ENCODE assay signal across 8 mouse cellular contexts in the genomic region with DNA sequence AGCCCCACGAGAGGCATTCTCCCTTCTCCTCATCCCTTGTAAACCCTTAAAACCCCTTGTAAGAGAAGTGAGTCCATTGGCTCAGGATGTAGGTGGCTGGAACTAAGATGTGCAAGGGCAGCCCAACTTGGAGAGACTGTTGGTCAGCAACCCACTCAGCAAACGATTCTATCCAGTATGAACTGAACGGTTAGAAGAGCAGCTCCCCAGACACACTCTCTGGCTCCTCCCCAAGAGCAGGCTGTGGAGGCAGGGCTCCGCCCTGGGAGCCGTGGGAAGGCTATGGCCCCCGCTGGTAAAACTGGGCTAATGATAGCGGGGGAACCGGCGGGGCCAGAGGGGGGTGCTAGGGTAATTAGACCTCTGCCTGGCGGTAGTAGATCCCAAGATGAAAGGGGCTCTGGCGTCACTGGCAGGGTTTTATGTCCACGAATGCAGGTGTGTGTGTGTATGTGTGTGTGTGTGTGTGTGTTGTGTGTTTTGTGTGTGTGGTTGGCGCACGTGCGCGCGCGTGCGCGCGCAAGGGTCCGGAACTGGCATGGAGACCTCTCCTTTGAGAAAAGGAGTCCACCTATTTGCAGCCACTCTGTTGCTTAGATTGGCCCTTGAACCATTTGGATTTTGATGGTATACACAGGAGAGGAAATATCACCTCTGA. TPM values are rescaled to one million over a fixed set of nuclear protein-coding genes. Genes with fewer than 3 reads are reported as not detected.
DNase-seq lines count a peak whose midpoint lies in the region; ATAC-seq and TF ChIP-seq lines count a peak whose summit lies in the region.

A gene (plus strand): TSS at position 246 of the 658 bp plus-strand sequence.

- H3K9ac ChIP-seq in heart, embryonic 14.5 days (ENCODE audit: low read length) = peak within 1 kb of the TSS; percentile 98
- peak within 1 kb of the TSS; percentile 96 for H3K9ac ChIP-seq in liver, embryonic 13.5 days
- peak within 1 kb of the TSS; percentile 92 for H3K9ac ChIP-seq in neural tube, embryonic 11.5 days (ENCODE audit: low read length)

- peak within 1 kb of the TSS; percentile 97 for H3K27ac ChIP-seq in forebrain, embryonic 10.5 days
- H3K27ac ChIP-seq in heart, embryonic 14.5 days (replicated peaks in 1 of 2; ENCODE audit: control insufficient read depth in 1 of 2, insufficient read depth in 1 of 2, low read depth in 2 of 2, low read length in 2 of 2) = peak within 1 kb of the TSS; percentile 91 to 98
- peak within 1 kb of the TSS; percentile 95 for H3K27ac ChIP-seq in liver, embryonic 13.5 days
- peak within 1 kb of the TSS; percentile 89 for H3K27ac ChIP-seq in neural tube, embryonic 11.5 days (ENCODE audit: low read depth, low read length)

- peaks cover 72% of the 10 kb centered on the region for H3K4me1 ChIP-seq in G1E (ENCODE audit: insufficient read depth, low read depth, low read length)
- H3K4me1 ChIP-seq in forebrain, embryonic 10.5 days = peaks cover 75% of the 10 kb centered on the region
- H3K4me1 ChIP-seq in heart, embryonic 14.5 days (ENCODE audit: control insufficient read depth in 2 of 2, insufficient read depth in 2 of 2, low read length in 2 of 2) = peaks cover 27 to 48% of the 10 kb centered on the region in 2 experiments
- H3K4me1 ChIP-seq in liver, embryonic 13.5 days (replicated peaks) = peaks cover 72% of the 10 kb centered on the region
- H3K4me1 ChIP-seq in neural tube, embryonic 11.5 days (ENCODE audit: control insufficient read depth, insufficient read depth, low read length) = peaks cover 44% of the 10 kb centered on the region

- DNase-seq in G1E (ENCODE audit: low spot score) = peak; percentile 90
- DNase-seq in brain, adult 2 months (ENCODE audit: low read depth, low spot score) = peak; percentile 87
- DNase-seq in forebrain, embryonic 10.5 days (ENCODE audit: extremely low spot score, low spot score) = peak; percentile 74
- DNase-seq in kidney, postnatal 14 days = peak; percentile 81
- peak; percentile 75 for DNase-seq in liver, embryonic 13.5 days
- peak; percentile 77 for DNase-seq in neural tube, embryonic 11.5 days (ENCODE audit: low spot score)
- DNase-seq in urinary bladder, postnatal 25 days (ENCODE audit: low spot score) = peak; percentile 58

- peaks cover 19% of the 10 kb centered on the region for H3K36me3 ChIP-seq in G1E (replicated peaks)
- no peaks in the 10 kb centered on the region for H3K36me3 ChIP-seq in forebrain, embryonic 10.5 days (replicated peaks)
- no peaks in the 10 kb centered on the region for H3K36me3 ChIP-seq in heart, embryonic 14.5 days (ENCODE audit: control insufficient read depth, insufficient read depth, low read length)
- H3K36me3 ChIP-seq in liver, embryonic 13.5 days = no peaks in the 10 kb centered on the region; the same call in 1 of the 2 replicates
- H3K36me3 ChIP-seq in neural tube, embryonic 11.5 days (ENCODE audit: control insufficient read depth, insufficient read depth, low read length) = no peaks in the 10 kb centered on the region

- peak within 1 kb of the TSS; percentile 73 for H3K4me2 ChIP-seq in heart, embryonic 14.5 days (ENCODE audit: low read length)
- H3K4me2 ChIP-seq in liver, embryonic 13.5 days = peak within 1 kb of the TSS; percentile 97
- H3K4me2 ChIP-seq in neural tube, embryonic 11.5 days (ENCODE audit: low read depth) = peak within 1 kb of the TSS; percentile 74

- under 1% methylated on average over 22 of the region's 22 CpGs for WGBS in forebrain, embryonic 10.5 days
- whole genome bisulfite sequencing in heart, embryonic 14.5 days = under 1% methylated on average over 22 of the region's 22 CpGs
- WGBS in liver, embryonic 13.5 days (ENCODE audit: insufficient replicate concordance) = 1% methylated on average over 22 of the region's 22 CpGs
- 2% methylated on average over 22 of the region's 22 CpGs for WGBS in neural tube, embryonic 11.5 days

- H3K9me3 ChIP-seq in G1E (replicated peaks) = no peaks in the 10 kb centered on the region
- no peaks in the 10 kb centered on the region for H3K9me3 ChIP-seq in forebrain, embryonic 10.5 days
- H3K9me3 ChIP-seq in heart, embryonic 14.5 days (ENCODE audit: control insufficient read depth, low read length) = no peaks in the 10 kb centered on the region
- no peaks in the 10 kb centered on the region for H3K9me3 ChIP-seq in liver, embryonic 13.5 days (replicated peaks)
- H3K9me3 ChIP-seq in neural tube, embryonic 11.5 days (ENCODE audit: control insufficient read depth, low read length) = no peaks in the 10 kb centered on the region

- peak within 1 kb of the TSS; percentile 80 for H3K4me3 ChIP-seq in G1E (ENCODE audit: low read depth, low read length)
- peak within 1 kb of the TSS; percentile 69 for H3K4me3 ChIP-seq in forebrain, embryonic 10.5 days
- peak within 1 kb of the TSS; percentile 51 to 93 for H3K4me3 ChIP-seq in heart, embryonic 14.5 days (ENCODE audit: control insufficient read depth in 1 of 2, insufficient read depth in 1 of 2, low read depth in 1 of 2, low read length in 2 of 2)
- H3K4me3 ChIP-seq in liver, embryonic 13.5 days (replicated peaks) = peak within 1 kb of the TSS; percentile 92
- H3K4me3 ChIP-seq in neural tube, embryonic 11.5 days (ENCODE audit: low read depth, low read length) = peak within 1 kb of the TSS; percentile 89

- ATAC-seq in G1E (ENCODE audit: extremely low read depth, insufficient number of reproducible peaks, low FRiP score, poor library complexity, severe bottlenecking) = peak; percentile 73
- ATAC-seq in heart, embryonic 14.5 days (ENCODE audit: insufficient number of reproducible peaks, insufficient read depth, low FRiP score, low read depth) = peak; percentile 59
- ATAC-seq in liver, embryonic 13.5 days (ENCODE audit: low read depth) = peak; percentile 82
- ATAC-seq in neural tube, embryonic 11.5 days (ENCODE audit: insufficient read depth, low FRiP score, low TSS enrichment) = peak; percentile 32; the same call in 1 of the 2 replicates

- no peak for TF ChIP-seq CTCF in G1E (IDR thresholded peaks at IDR 0.05; ENCODE audit: low read depth, low read length)

- no peaks in the 10 kb centered on the region for H3K27me3 ChIP-seq in G1E (ENCODE audit: insufficient read depth, low read length)
- peaks cover 12% of the 10 kb centered on the region for H3K27me3 ChIP-seq in forebrain, embryonic 10.5 days (ENCODE audit: poor library complexity, severe bottlenecking)
- H3K27me3 ChIP-seq in heart, embryonic 14.5 days (ENCODE audit: control insufficient read depth, insufficient read depth, low read length) = no peaks in the 10 kb centered on the region
- H3K27me3 ChIP-seq in liver, embryonic 13.5 days = no peaks in the 10 kb centered on the region
- H3K27me3 ChIP-seq in neural tube, embryonic 11.5 days (ENCODE audit: control insufficient read depth, insufficient read depth, low read length) = no peaks in the 10 kb centered on the region

RNA-seq across cellular contexts. Expression of the gene that starts here (rescaled TPM):
- total RNA-seq in G1E (2014; fragmentation: Nextera tagmentation) (58.0 and 68.0 TPM in 2 replicates), G1E (2017) (20.1 and 20.3 TPM in 2 replicates)
- 32.3 and 33.1 TPM in 2 replicates for polyA plus RNA-seq in G1E (2012)
- 9.5 and 10.9 TPM in 2 replicates for polyA plus RNA-seq in forebrain, embryonic 10.5 days (2016; fragmentation: Nextera tagmentation; extraction: Ambion mirVana)
- 45.3 and 55.6 TPM in 2 replicates for polyA plus RNA-seq in heart, embryonic 14.5 days (2014; fragmentation: Nextera tagmentation; extraction: Ambion mirVana)
- polyA plus RNA-seq in liver, embryonic 13.5 days (2015; fragmentation: Nextera tagmentation; extraction: Ambion mirVana) = 8.8 and 9.8 TPM in 2 replicates
- 32.0 and 34.7 TPM in 2 replicates for polyA plus RNA-seq in neural tube, embryonic 11.5 days (2014; fragmentation: Nextera tagmentation; extraction: Ambion mirVana)

Comparison
In these comparisons a context has a peak if more than half of its experiments do, and no peak if none do; other contexts are left out.
1. Peak in every context shown above with its lines: DNase-seq, ATAC-seq, H3K4me3 ChIP-seq and H3K27ac ChIP-seq.
2. ATAC-seq: peak in every context shown above with its lines; median percentile 82 in liver, embryonic 13.5 days; 73 in G1E; 59 in heart, embryonic 14.5 days; 32 in neural tube, embryonic 11.5 days.